Mouse (Mus musculus) layer of hippocampus, postnatal 25 days (tissue): ENCODE measurements around the gene Krt83. TPM values are rescaled to one million over a fixed set of nuclear protein-coding genes. Genes with fewer than 3 reads are reported as not detected.
A peak's percentile ranks its signal among the peaks of the same experiment; 100 is the strongest.
"Not testable (repeated sequence)": the region's sequence is repeated elsewhere in the genome, so short reads cannot be mapped to it uniquely, and the experiment has no call there.

ENCODE experiments used
- DNase-seq, 2 experiments: peaks; one replicate each; pipeline ENCODE4 v3.0.0; 2022; ENCODE audit warnings: mixed read lengths in 2 of 2, low spot score in 1 of 2; ENCODE audit errors: extremely low spot score in 1 of 2
- total RNA-seq, 2 experiments: library from RNA; stranded (reverse); gene quantifications; 2 replicates each; pipeline ENCODE4 v1.2.3; 2021

The Krt83 gene
- not detected for total RNA-seq

- DNase-seq, result no peak
These were observed at the start of gene Krt83 for GRCm38 (mm10) chr15:101491431-101491830. Gene Krt83, minus strand, starts transcription at chr15:101491512.

GRCm38 (mm10) chr15:101538580-101538900 is 47.2 kb upstream of the Krt83 start:
- no peak for DNase-seq

- DNase-seq, result no peak
These were observed 46.7 kb upstream of the Krt83 start for GRCm38 (mm10) chr15:101537864-101538579.

- DNase-seq, result no peak
These were observed 44.9 kb upstream of the Krt83 start for GRCm38 (mm10) chr15:101536054-101536850.

- no peak for DNase-seq
These were observed 41.4 kb upstream of the Krt83 start, which contains the start of gene Krt84 for GRCm38 (mm10) chr15:101532720-101533119. Gene Krt84, minus strand, starts transcription at chr15:101532820.

- DNase-seq, result no peak
These were observed 31.4 kb upstream of the Krt83 start for GRCm38 (mm10) chr15:101522556-101523232.

- DNase-seq, result peak; percentile 56 to 91
These were observed 28.5 kb upstream of the Krt83 start for GRCm38 (mm10) chr15:101519792-101520191.

GRCm38 (mm10) chr15:101517161-101517560 is 25.8 kb upstream of the Krt83 start, which contains the start of gene Gm49425:
Gene Gm49425, minus strand, starts transcription at chr15:101517261.
- DNase-seq, result not testable (repeated sequence)

- DNase-seq, result no peak
These were observed 16.9 kb upstream of the Krt83 start for GRCm38 (mm10) chr15:101508247-101508646.

- DNase-seq, result no peak
These were observed 15.8 kb upstream of the Krt83 start for GRCm38 (mm10) chr15:101506896-101507758.

GRCm38 (mm10) chr15:101497181-101497580 is 5.9 kb upstream of the Krt83 start:
- DNase-seq, result no peak

GRCm38 (mm10) chr15:101495266-101495665 is 4.0 kb upstream of the Krt83 start:
- no peak for DNase-seq

GRCm38 (mm10) chr15:101494203-101494602 is 2.9 kb upstream of the Krt83 start:
- DNase-seq, result no peak

- no peak for DNase-seq
These were observed 2.4 kb upstream of the Krt83 start for GRCm38 (mm10) chr15:101493713-101494112.

- no peak for DNase-seq
These were observed 1.4 kb upstream of the Krt83 start for GRCm38 (mm10) chr15:101492718-101493117.

GRCm38 (mm10) chr15:101485911-101486635 is 5.2 kb downstream of the Krt83 start:
- no peak for DNase-seq

- no peak for DNase-seq
These were observed 6.4 kb downstream of the Krt83 start for GRCm38 (mm10) chr15:101484939-101485338.

- DNase-seq, result no peak
These were observed 7.7 kb downstream of the Krt83 start for GRCm38 (mm10) chr15:101483646-101484045.

GRCm38 (mm10) chr15:101482056-101482455 is 9.3 kb downstream of the Krt83 start:
- no peak for DNase-seq

- DNase-seq, result no peak
These were observed 11.6 kb downstream of the Krt83 start for GRCm38 (mm10) chr15:101479666-101480060.
